Mouse (Mus musculus): ENCODE measurements around the gene Sytl5. TPM values are rescaled to one million over a fixed set of nuclear protein-coding genes. Genes with fewer than 3 reads are reported as not detected.

Gene Sytl5
- total RNA-seq (2021): under 1 TPM in 1 of 2 experiments, not detected in 1; 0.12 TPM

GRCm38 (mm10) chrX:9885322-9885721 lies at the start of gene Sytl5:
Sytl5 (plus strand) TSS chrX:9885622.
- intact Hi-C loops (cut with DNase I): no loop called here
- DNase-seq: no peak

GRCm38 (mm10) chrX:9846628-9847027 lies 38.8 kb upstream of the Sytl5 start, which contains the start of gene Hypm:
Hypm (plus strand) TSS chrX:9846928.
- intact Hi-C loops (cut with DNase I): no loop called here
- no peak for DNase-seq

- DNase-seq: no peak
- intact Hi-C loops (cut with DNase I): no loop called here
Observed at GRCm38 (mm10) chrX:9849403-9849802, 36.0 kb upstream of the Sytl5 start, which contains the start of gene H2al3. H2al3 (plus strand) TSS chrX:9849703.

- intact Hi-C loops (cut with DNase I): no loop called here
- no peak for DNase-seq
Observed at GRCm38 (mm10) chrX:9861859-9862258, 23.6 kb upstream of the Sytl5 start.

GRCm38 (mm10) chrX:9875519-9875918 lies 9.9 kb upstream of the Sytl5 start:
- DNase-seq: no peak
- intact Hi-C loops (cut with DNase I): no loop called here

- DNase-seq: no peak
- intact Hi-C loops (cut with DNase I): no loop called here
Observed at GRCm38 (mm10) chrX:9909572-9909971, 24.1 kb downstream of the Sytl5 start.

GRCm38 (mm10) chrX:9933839-9934238 lies 48.4 kb downstream of the Sytl5 start:
- DNase-seq: no peak
- intact Hi-C loops (cut with DNase I): no loop called here

- DNase-seq: no peak
- intact Hi-C loops (cut with DNase I): no loop called here
Observed at GRCm38 (mm10) chrX:9984094-9984669, 98.8 kb downstream of the Sytl5 start.

GRCm38 (mm10) chrX:10000718-10001117 lies 115.3 kb downstream of the Sytl5 start:
- intact Hi-C loops (cut with DNase I): no loop called here
- no peak for DNase-seq

GRCm38 (mm10) chrX:10005946-10006345 lies 120.5 kb downstream of the Sytl5 start:
- no peak for DNase-seq
- intact Hi-C loops (cut with DNase I): no loop called here

- intact Hi-C loops (cut with DNase I): no loop called here
- no peak for DNase-seq
Observed at GRCm38 (mm10) chrX:10007675-10008270, 122.4 kb downstream of the Sytl5 start.

- no peak for DNase-seq
- intact Hi-C loops (cut with DNase I): no loop called here
Observed at GRCm38 (mm10) chrX:10010202-10010601, 124.8 kb downstream of the Sytl5 start.

GRCm38 (mm10) chrX:10034666-10035065 lies 149.2 kb downstream of the Sytl5 start:
- peak in 1 of 2 experiments; percentile 1 for DNase-seq
- intact Hi-C loops (cut with DNase I): loop anchor here (10.0 kb wide), 1 partner anchor 160 kb away; no protein-coding TSS in a partner anchor

Other genes with a start within 250 kb of the Sytl5 start
- gene Dynlt3, start 222.6 kb upstream of the Sytl5 start, total RNA-seq (2021): 10 to 100 TPM; 58.9 to 69.0 TPM
- not detected for gene Hypm, start 38.7 kb upstream of the Sytl5 start, total RNA-seq (2021)
- gene H2al3, start 35.9 kb upstream of the Sytl5 start, total RNA-seq (2021): not detected
- 10 to 100 TPM in 1 of 2 experiments, 1 to 10 TPM in 1; 8.3 to 10.9 TPM for gene Srpx, start 232.1 kb downstream of the Sytl5 start, total RNA-seq (2021)